Mouse (Mus musculus): ENCODE results near the gene Chrm4. TPM values are rescaled to one million over a fixed set of nuclear protein-coding genes. Genes with fewer than 3 reads are reported as not detected.

Gene Chrm4
- polyA plus RNA-seq, 1 experiment from 2014 or later, result 0.83 TPM

- Histone ChIP-seq H3K9ac (peak overlapping the region; percentile 88), H3K4me1 (peaks cover 45% of the 10 kb centered on the region), H3K27me3 (peaks cover 12% of the 10 kb centered on the region), H3K4me3 (peak overlapping the region; percentile 86), H3K36me3 (ENCODE audit: poor library complexity, severe bottlenecking) (no peaks in the 10 kb centered on the region), H3K4me2 (peak overlapping the region; percentile 92), H3K9me3 (replicated peaks) (no peaks in the 10 kb centered on the region), H3K27ac (no peak overlapping the region)
- ATAC-seq, result no peak
- WGBS, result 57% methylated on average over 4 of the region's 4 CpGs
Observed at GRCm38 (mm10) chr2:91961901-91962761, 35.1 kb downstream of the Chrm4 start.

- Histone ChIP-seq H3K9me3 (replicated peaks) (no peaks in the 10 kb centered on the region), H3K36me3 (ENCODE audit: poor library complexity, severe bottlenecking) (no peaks in the 10 kb centered on the region), H3K4me1 (peaks cover 37% of the 10 kb centered on the region), H3K9ac (peak overlapping the region; percentile 88), H3K4me3 (peak overlapping the region; percentile 86), H3K27ac (peak overlapping the region; percentile 65), H3K27me3 (peaks cover 12% of the 10 kb centered on the region), H3K4me2 (peak overlapping the region; percentile 92)
- WGBS, result under 1% methylated on average over 39 of the region's 39 CpGs
- peak; percentile 55 for ATAC-seq
Observed at GRCm38 (mm10) chr2:91962864-91963401, 35.9 kb downstream of the Chrm4 start.

- Histone ChIP-seq H3K27ac (peak overlapping the region; percentile 65), H3K27me3 (peaks cover 12% of the 10 kb centered on the region), H3K36me3 (ENCODE audit: poor library complexity, severe bottlenecking) (no peaks in the 10 kb centered on the region), H3K4me3 (peak overlapping the region; percentile 86), H3K9ac (peak overlapping the region; percentile 88), H3K4me1 (peaks cover 34% of the 10 kb centered on the region), H3K9me3 (replicated peaks) (no peaks in the 10 kb centered on the region), H3K4me2 (peak overlapping the region; percentile 92)
- WGBS, result under 1% methylated on average over 49 of the region's 57 CpGs
- peak; percentile 94 for ATAC-seq
Observed at GRCm38 (mm10) chr2:91963443-91963932, 36.4 kb downstream of the Chrm4 start.

- no peak for ATAC-seq
- 72% methylated on average over 3 of the region's 3 CpGs for WGBS
- no peak overlapping the region for H3K4me2 ChIP-seq
Observed at GRCm38 (mm10) chr2:91964610-91965204, 37.7 kb downstream of the Chrm4 start.

GRCm38 (mm10) chr2:91965417-91965816 lies 38.4 kb downstream of the Chrm4 start:
- Histone ChIP-seq H3K36me3 (ENCODE audit: poor library complexity, severe bottlenecking) (no peaks in the 10 kb centered on the region), H3K27ac (0 out of 2 replicates have a peak overlapping the region, but pooled peaks have one; percentile 37), H3K4me2 (no peak overlapping the region; the same call in 1 of the 2 replicates), H3K27me3 (peaks cover 18% of the 10 kb centered on the region), H3K4me3 (0 out of 2 replicates have a peak overlapping the region, but pooled peaks have one; percentile 6), H3K9me3 (replicated peaks) (no peaks in the 10 kb centered on the region), H3K9ac (0 out of 2 replicates have a peak overlapping the region, but pooled peaks have one; percentile 6), H3K4me1 (peaks cover 17% of the 10 kb centered on the region)
- WGBS, result 19% methylated on average over 20 of the region's 20 CpGs
- no peak for ATAC-seq

More at GRCm38 (mm10) chr2:91964610-91965204, 37.7 kb downstream of the Chrm4 start:
- H3K4me3 ChIP-seq, result no peak overlapping the region
- H3K4me1 ChIP-seq, result peaks cover 22% of the 10 kb centered on the region
- H3K9me3 ChIP-seq (replicated peaks), result no peaks in the 10 kb centered on the region
- peaks cover 12% of the 10 kb centered on the region for H3K27me3 ChIP-seq
- H3K27ac ChIP-seq, result no peak overlapping the region
- no peaks in the 10 kb centered on the region for H3K36me3 ChIP-seq (ENCODE audit: poor library complexity, severe bottlenecking)
- H3K9ac ChIP-seq, result no peak overlapping the region

- Histone ChIP-seq H3K36me3 (ENCODE audit: poor library complexity, severe bottlenecking) (no peaks in the 10 kb centered on the region), H3K4me2 (no peak overlapping the region)
- WGBS, result 77% methylated on average over 5 of the region's 5 CpGs
Observed at GRCm38 (mm10) chr2:91966367-91966766, 39.3 kb downstream of the Chrm4 start.

GRCm38 (mm10) chr2:91967962-91968361 lies 40.9 kb downstream of the Chrm4 start:
- Histone ChIP-seq H3K4me1 (peaks cover 20% of the 10 kb centered on the region), H3K36me3 (ENCODE audit: poor library complexity, severe bottlenecking) (no peaks in the 10 kb centered on the region), H3K9me3 (replicated peaks) (no peaks in the 10 kb centered on the region), H3K27ac (no peak overlapping the region), H3K27me3 (peaks cover 25% of the 10 kb centered on the region), H3K9ac (no peak overlapping the region), H3K4me2 (no peak overlapping the region), H3K4me3 (no peak overlapping the region)
- WGBS, result 71% methylated on average over 11 of the region's 11 CpGs
- no peak for ATAC-seq

More at GRCm38 (mm10) chr2:91966367-91966766, 39.3 kb downstream of the Chrm4 start:
- Histone ChIP-seq H3K4me1 (peaks cover 23% of the 10 kb centered on the region), H3K27ac (no peak overlapping the region), H3K9me3 (replicated peaks) (no peaks in the 10 kb centered on the region), H3K9ac (no peak overlapping the region), H3K4me3 (no peak overlapping the region), H3K27me3 (peaks cover 19% of the 10 kb centered on the region)
- ATAC-seq, result no peak

- Histone ChIP-seq H3K9me3 (replicated peaks) (no peaks in the 10 kb centered on the region), H3K4me1 (peaks cover 42% of the 10 kb centered on the region), H3K4me2 (peak overlapping the region; percentile 50), H3K27me3 (peaks cover 43% of the 10 kb centered on the region), H3K36me3 (ENCODE audit: poor library complexity, severe bottlenecking) (no peaks in the 10 kb centered on the region), H3K9ac (peak overlapping the region; percentile 46), H3K27ac (peak overlapping the region; percentile 71), H3K4me3 (no peak overlapping the region; the same call in 1 of the 2 replicates)
- WGBS, result 12% methylated on average over 21 of the region's 21 CpGs
- peak; percentile 45 for ATAC-seq
Observed at GRCm38 (mm10) chr2:91971231-91972097, 44.4 kb downstream of the Chrm4 start.

GRCm38 (mm10) chr2:91972121-91972566 lies 45.1 kb downstream of the Chrm4 start:
- H3K9me3 ChIP-seq (replicated peaks), result no peaks in the 10 kb centered on the region
- H3K4me2 ChIP-seq, result peak overlapping the region; percentile 50; the same call in 1 of the 2 replicates
- H3K4me3 ChIP-seq, result no peak overlapping the region
- no peak for ATAC-seq
- H3K4me1 ChIP-seq, result peaks cover 42% of the 10 kb centered on the region
- peaks cover 50% of the 10 kb centered on the region for H3K27me3 ChIP-seq
- H3K9ac ChIP-seq, result no peak overlapping the region
- 42% methylated on average over 13 of the region's 13 CpGs for WGBS
- H3K36me3 ChIP-seq (ENCODE audit: poor library complexity, severe bottlenecking), result no peaks in the 10 kb centered on the region
- peak overlapping the region; percentile 71 for H3K27ac ChIP-seq

GRCm38 (mm10) chr2:91973416-91974135 lies 46.5 kb downstream of the Chrm4 start:
- no peak overlapping the region for H3K4me2 ChIP-seq

More at GRCm38 (mm10) chr2:91973416-91974135, 46.5 kb downstream of the Chrm4 start:
- Histone ChIP-seq H3K36me3 (ENCODE audit: poor library complexity, severe bottlenecking) (no peaks in the 10 kb centered on the region), H3K4me1 (peaks cover 52% of the 10 kb centered on the region), H3K27me3 (peaks cover 52% of the 10 kb centered on the region), H3K27ac (0 out of 2 replicates have a peak overlapping the region, but pooled peaks have one; percentile 11), H3K9me3 (replicated peaks) (no peaks in the 10 kb centered on the region), H3K4me3 (no peak overlapping the region), H3K9ac (no peak overlapping the region)
- 21% methylated on average over 7 of the region's 7 CpGs for WGBS
- ATAC-seq, result no peak

Data from forebrain, embryonic 13.5 days (tissue).